Mouse (Mus musculus): Measurements from ENCODE around the gene Coro1b. TPM values are rescaled to one million over a fixed set of nuclear protein-coding genes. Genes with fewer than 3 reads are reported as not detected.

Coro1b gene
- total RNA-seq, 2 experiments from 2014 or later = 91.1 to 102 TPM

DNA sequence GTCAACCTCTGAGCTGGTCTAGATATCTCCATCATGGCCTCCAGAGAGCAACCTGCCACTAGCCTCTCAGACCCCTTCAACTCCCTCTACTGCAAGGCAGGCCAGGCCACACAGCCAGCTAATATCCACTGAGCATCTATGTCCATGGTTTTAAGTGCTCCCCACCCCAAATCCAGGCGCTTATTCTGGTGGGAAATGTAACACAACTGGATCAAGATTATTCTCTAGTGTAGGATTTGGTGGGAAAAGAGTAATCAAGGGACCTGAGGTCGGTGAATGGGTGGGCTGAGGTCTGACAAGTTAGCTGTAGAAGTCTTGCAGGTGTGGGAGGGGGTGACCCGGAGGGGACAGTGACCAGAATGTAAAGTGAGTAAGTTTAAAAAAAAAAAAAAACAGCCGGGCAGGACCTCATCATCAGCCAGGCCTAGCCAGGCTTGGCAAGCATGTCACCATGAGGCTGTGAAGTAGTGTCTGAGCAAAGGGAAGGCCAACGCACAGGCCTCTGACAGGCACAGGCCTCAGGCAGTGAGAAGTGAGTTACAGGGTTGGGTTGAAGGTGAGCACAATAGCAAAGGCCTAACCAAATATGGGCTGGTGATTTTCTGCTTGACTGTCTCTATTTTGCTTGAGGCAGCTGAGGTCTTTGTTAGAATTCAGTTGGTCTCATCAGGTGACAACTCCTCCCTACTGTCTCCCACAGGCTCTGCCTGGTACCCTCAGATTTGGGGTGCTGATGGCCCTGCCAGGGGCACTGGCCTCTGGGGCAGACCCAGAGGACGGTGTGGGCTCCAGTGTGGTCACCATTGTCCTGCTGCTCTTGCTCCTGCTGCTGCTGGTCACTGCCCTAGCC is 7.0 kb downstream of the Coro1b start:
- DNase-seq (ENCODE audit: low spot score in 2 of 2) = no peak

DNA sequence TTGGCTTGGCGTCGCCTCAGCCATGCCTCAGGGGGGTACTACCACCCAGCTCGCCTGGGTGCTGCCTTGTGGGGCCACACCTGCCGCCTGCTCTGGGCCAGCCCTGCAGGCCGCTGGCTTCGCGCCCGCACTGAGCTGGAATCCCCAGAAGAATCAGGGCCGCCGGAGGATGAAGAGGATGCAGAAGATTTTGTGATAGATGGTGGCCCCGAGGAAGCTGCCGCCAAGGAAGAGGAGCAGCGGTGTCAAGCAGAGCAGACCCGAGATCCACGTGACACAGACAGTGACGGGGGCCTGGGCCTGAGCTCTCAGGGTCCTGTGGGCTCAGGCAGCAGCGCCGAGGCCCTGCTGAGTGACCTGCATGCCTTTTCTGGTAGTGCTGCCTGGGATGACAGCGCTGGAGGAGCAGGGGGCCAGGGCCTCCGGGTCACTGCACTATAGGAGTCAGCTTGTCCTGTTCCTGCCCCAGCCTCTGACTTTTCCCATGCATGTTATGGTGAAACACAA is 7.7 kb downstream of the Coro1b start:
- no peak for DNase-seq (ENCODE audit: low spot score in 2 of 2)

DNA sequence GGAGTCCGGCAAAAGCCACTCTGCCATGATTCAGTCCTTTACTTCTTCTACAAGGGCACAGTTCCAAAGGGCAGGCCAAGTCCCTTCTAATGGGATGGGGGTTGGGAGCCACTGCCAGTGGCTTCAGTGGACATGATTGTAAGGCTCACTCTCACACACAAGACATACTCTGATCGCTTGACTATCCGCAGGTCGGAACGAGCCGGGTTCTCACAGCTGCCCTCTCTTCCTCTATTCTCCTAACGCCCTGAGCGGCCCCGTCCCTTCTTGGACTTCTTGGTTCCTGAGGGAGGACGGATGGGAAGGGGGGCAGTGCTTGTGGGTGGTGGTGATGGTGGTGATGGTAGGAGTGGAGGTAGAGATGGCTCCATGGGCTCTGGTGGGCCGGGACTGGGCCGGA is 8.4 kb downstream of the Coro1b start:
- DNase-seq (ENCODE audit: low spot score in 2 of 2) = no peak

DNA sequence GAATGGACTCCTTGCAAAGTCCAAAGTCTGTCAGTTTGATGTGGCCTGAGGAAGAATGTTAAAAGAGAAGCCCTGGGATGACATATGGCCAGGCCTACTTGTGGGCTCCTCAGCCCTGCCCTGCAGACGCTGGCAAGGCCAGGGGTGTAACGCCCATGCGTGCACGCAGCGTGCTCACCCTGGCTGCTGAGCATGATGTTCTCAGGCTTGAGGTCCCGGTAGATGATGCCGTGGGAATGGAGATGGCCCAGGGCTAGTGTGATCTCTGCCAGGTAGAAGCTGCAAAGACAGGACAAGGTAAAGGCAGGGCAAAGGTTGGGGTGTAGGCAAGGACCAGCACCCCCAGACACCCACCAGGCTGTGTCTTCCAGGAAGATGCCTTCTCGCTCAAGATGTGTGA is 10.6 kb downstream of the Coro1b start:
- DNase-seq (ENCODE audit: low spot score in 2 of 2) = no peak

DNA sequence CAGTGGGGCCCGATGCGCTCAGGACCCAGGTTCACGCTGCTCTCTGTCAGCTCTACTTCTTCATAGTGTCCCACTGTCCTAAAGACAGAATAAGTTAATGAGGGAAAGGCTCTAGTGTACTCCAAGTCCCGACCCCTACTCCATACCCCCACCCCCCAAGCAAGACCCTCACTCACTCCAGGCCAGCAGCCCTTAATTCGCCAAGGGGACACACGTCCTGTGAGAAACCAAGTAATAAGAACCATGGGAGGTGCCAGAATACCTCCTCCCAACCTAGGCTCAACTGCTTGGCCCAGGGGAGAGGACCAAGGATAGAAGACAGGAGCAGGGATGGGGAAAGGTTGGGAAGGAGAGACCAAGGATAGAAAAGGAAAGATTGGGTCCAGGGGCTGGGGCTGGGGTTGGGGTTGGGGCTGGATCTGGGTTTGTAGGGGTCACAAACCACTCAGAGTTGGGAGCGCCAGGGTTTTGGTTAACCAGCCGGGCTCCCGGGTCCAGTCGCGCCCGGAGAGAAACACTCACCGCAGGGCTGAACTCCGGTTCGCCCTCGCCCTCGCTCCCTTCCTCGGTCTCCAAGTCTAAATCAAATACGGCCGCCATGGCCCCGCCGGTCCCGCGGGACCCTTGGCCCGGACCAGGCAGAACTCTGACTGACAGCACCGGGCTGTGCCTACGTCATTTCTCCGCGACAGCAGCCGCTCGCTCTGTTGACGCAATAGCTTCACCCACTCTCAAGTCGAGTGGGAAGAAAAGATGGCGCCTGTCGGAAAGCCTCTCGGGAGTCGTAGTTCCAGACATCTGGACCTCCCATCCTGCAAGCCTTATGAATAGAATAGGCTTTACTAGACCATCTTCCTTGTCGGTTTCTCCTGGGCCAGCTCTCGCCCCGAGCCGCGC is 14.5 kb downstream of the Coro1b start, which contains the start of gene Rps6kb2:
Gene Rps6kb2, minus strand, starts transcription at position 709 of the 897 bp plus-strand sequence.
- DNase-seq (ENCODE audit: low spot score in 2 of 2) = peak; percentile 95 to 98

DNA sequence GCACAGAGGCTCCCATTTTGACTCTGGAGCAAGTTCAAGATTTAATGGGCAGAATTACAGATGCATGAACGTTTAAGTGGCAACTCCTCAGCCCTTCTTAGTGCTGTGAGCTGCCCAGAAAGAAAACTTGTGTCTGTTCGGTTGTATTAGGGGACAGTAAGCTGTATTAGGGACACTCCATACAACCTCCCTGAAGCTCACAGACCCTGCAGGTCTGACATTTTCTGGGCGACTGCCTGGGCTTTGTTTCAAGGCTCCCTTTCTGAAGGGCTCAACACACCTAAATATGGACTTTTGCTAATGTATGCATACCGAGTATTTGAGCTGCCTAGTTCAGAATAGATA is 15.1 kb downstream of the Coro1b start:
- DNase-seq (ENCODE audit: low spot score in 2 of 2) = no peak

DNA sequence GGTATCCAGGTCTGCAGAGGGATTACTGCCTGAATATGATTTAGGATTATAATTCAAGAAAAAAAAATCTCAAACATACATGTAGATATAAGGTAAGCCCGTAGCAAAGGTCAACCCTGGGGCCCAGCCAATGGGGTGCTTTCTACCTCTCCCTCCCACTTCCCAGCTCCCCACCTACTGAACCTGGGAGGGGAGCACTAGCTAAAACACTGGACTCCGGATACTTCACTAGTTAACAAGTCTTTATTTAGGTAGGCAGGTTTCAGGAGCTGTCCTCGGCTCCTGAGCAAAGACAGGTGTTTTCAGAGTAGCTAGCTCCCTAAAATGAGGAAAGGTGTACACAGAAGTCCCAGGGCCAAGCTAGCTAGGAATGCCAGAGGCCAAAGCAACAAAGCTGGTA is 15.7 kb downstream of the Coro1b start:
- DNase-seq (ENCODE audit: low spot score in 2 of 2) = no peak

DNA sequence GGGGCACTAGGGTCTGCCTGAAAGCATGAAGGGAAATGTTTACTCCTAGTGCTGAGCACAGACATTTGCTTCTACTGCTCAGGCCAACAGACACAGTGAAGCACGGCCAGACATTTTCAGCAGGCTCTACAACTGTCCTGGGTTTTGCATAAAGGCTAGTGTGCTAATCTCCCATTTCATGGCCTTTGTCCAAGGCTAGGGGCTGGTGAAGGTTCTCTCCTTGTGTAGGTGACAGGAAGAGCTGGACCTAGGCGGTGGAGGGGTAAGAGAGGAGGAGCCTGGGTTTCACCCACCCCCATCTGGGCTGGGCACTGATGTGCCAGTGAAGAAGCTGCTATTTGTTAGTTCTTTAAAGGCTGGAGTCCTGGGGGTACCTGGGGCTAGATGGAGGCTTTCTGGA is 16.3 kb downstream of the Coro1b start:
- no peak for DNase-seq (ENCODE audit: low spot score in 2 of 2)

DNA sequence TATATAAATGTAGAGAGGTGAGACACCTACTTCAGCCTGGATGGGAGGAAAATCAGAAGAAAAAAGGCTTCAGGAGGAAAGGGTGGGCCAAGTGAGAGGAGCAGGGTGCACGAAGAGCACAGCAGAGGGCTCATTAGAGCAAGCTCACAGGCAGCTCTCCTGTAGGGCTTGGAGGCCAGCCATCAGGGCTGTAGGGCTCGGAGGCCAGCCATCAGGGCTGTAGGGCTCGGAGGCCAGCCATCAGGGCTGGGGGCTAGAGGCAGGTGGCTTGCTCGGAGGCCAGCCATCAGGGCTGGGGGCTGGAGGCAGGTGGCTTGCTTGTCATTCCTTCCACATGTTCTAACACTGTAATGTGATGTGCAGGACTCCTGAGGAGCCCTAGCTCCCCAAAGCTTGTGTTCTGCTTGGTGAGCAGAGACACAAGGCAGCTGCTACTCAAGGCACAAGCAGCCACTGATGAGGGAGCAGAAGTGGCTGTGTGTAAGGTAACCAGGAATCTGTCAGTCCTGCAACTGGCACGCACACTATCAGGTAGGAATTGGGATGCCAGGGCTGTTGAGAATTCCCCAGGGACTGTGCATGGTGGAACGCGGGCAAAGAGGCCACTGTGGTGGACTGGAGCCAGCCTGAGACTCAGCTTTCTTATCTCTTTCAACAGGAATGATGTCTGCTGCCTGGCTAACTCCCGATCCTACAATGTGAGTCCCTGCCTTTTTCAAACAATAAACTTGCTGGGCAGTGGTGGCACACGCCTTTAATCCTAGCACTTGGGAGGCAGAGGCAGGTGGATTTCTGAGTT is 18.5 kb downstream of the Coro1b start:
- no peak for DNase-seq (ENCODE audit: low spot score in 2 of 2)

DNA sequence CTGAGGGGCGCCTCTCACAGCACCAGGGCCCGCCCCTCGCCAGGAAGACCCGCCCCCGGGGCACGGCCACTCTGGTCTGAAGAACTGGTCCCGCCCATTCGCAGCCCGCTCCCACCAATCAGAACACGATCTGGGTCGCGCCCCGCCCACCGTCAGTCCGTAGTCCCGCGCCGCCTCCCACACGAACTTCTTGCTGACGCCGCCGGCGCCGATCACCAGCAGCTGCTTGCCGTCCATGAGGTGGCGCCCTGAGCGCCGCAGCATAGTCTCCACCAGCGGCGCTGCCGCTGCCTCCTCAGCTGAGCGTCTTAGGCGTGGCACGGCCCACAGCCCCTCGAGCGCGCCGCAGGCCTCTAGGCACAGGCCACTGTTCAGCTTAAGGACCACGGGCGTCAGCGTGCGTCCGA is 21.0 kb downstream of the Coro1b start:
- peak; percentile 100 for DNase-seq (ENCODE audit: low spot score in 2 of 2)

DNA sequence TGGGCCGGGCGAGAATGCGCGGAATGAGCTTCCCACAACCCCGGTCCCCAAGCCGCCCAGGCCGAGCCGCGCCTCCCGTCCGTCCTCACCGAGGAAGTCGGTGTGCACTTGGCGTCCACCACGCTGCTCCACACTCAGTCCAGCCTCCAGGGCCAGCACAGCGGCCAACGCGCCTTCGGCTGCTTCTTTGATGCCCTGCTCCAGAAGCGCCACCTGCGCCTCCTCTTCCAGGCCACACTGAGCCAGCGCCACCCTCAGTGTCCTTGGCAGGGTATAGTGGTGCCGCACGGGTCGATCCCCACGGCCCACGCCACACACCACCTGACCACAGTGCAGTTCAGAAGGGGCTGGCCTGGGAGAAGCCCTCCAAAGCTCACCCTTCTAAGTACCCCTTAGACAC is 21.4 kb downstream of the Coro1b start:
- DNase-seq (ENCODE audit: low spot score in 2 of 2) = no peak

DNA sequence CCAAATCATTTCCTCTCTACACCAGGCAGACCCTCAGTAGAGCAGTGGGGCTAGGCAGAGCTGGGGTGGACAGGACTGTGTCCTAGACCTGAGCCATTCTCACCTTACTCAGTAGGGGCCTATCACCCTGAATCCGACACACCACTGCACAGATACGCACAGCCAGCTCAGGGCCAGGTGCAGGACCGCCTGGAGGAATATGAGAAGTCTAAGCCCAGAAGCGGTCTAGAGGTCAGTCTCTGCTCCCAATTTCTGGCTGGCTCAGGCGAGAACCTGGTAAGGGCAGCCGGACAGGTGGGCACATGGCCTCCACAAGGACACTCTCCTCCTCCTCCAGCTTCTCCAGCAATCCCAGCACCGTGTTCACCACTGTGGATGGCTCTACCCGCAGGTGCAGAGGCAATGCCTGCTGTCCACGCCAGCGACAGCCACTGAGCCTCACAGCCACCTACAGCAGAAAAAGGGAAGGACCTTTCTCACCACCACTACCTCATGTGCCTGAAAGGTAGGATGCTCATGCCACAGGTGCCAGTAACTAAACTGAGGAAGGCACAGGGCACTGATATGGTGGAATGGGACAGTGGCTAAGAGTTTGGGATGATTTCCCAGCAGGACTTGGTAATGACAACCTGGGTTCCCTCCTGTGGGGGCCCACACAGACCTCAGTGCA is 22.4 kb downstream of the Coro1b start:
- no peak for DNase-seq (ENCODE audit: low spot score in 2 of 2)

DNA sequence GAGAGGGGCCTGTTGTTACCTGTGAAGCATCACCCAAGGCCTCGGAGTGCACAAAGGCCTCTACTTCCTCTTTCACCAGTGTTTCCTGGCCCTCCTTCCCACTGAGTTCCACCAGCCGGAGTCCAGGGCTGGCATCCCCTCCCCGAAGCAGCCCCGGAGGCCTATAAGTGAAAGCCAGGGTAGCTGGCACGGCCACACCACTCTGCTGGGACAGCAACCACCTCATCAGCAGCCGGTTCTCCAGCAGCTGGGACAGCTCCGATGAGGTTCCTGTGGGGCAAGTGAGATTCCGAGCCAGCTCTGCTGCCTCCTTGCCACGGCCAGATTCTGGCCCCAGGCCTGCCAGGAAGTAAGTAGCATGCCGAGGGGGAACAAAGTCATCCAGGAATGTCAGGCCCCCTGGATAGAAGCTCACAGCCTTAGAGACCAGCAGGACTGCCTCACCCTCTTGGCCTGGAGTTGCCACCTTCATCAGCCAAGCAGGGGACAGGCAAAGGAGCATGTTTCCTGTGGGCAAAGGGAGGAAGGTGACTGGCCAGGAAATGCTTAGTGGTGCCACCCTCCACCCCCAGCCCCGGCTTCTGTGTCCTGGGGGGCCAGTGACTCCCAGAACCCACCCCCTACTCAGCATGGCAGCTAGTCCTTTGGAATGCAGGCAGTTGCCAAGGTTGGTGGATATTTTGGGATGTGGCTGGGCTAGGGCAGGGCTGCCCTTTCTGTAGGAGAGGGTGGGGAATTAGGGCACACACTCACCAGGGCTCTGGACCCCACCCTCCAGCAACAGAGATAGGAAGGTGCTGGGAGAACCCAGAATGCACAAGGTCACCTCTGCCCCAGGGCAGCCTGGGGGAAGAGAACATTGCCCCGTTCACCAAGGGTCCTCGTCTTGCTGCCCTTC is 23.2 kb downstream of the Coro1b start:
- no peak for DNase-seq (ENCODE audit: low spot score in 2 of 2)

DNA sequence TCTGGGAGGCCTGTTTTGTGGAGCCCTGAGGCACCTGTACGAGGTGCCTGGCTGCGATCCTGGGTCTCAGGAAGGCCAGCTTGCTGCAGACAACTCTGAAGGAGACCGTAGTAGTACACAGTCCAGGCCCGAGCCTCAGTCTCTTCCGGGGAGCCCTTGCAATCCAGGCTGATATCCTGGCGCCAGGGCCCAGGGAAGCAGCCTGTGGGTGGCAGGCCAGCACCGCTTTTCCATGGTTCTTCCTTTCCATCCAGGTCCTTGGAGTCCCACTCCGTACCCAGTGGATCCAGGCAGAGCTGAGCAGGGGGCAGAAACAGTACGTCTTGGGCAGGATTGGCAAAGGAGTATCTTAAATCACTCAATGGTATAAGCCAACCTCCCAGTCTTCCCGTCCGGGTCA is 24.5 kb downstream of the Coro1b start:
- no peak for DNase-seq (ENCODE audit: low spot score in 2 of 2)

DNA sequence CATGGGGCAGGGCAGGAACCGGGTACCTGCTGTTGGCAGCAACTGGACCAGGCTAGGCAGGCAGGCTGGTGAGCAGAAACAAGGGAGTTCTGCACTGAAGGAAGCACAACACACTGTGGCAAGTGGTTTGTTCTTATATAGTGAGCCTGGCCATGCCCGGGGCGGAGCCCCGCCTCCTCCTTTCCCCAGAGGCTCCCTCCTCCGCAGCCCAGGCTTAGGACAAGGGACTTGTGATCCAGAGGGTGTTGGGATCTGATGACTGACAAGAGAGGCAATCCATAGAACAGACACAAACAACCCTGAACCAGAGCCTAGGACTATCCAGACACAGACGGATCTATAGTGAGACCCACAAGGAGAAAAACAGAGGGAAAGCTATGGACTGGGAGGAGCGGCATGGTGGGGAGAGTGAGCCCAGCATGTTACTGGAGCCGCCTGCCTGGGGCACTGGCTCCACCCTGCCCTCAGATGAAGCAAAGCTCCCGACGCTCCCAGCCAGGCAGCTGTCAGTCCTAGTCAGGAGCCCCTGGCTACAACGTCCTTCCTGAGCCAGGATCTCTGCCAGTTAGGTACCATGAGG is 27.0 kb downstream of the Coro1b start, which contains the start of gene Carns1:
Gene Carns1, minus strand, starts transcription at position 112 of the 580 bp plus-strand sequence.
- DNase-seq (ENCODE audit: low spot score in 2 of 2) = no peak

DNA sequence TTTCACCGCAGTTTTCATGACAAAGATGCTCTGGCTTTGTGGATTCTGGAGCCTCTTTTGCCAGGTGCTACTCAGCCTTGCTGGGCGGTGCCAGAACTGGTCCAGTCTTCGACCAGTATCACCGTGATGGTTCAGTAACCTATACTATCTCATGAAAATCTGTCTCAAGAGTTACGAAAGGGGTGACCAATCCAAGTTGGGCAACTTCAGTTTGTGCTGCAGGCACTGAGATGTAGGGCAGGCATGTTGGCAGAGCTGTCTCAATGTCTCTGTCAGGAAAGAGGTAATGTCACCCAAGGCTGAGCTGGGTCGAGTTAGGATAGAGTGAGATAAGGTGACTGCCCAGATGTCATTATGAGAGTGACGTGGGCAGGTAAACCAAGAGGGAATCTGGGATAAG is 32.0 kb downstream of the Coro1b start:
- no peak for DNase-seq (ENCODE audit: low spot score in 2 of 2)

DNA sequence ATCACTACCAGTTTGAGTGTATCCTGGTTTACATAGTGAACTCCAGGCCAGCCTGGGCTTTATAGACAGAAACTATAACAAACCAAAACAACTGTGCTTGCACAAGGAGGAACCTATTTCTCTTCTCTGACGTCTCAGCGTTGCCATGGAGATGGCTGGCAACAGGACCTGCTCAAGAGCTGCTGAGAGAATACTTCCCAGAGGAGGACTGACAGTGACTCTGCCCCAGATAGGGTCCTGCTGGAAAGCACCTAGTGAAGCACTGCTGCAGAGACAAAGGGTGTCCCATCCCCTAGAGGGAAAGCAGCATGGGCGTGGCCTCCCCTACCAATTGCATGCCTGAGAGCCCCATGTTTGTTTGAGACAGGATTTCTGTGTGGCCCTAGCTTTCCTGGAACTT is 33.5 kb downstream of the Coro1b start:
- peak in 1 of 2 experiments; percentile 76 for DNase-seq (ENCODE audit: low spot score in 2 of 2)

DNA sequence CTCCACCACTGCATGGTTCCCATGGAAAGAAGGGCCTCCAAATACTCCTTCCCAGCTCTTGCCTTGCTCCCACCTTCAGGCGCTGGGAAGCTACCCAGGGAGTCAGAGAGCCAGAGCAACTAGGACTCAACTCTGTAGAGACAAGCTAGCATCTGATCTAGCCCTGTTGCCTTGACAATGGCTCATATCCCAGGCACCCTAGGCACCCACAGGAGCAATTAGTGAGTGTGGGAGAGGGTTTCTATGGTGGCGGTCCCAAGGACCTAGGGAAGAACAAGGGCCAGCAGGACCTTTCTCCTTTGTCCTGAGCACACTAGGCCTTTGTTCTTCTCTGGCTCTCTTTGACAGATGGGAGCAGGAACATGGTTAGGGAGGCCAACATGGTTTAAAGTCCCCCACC is 35.3 kb downstream of the Coro1b start:
- DNase-seq (ENCODE audit: low spot score in 2 of 2) = no peak

All from layer of hippocampus, postnatal 14 days (tissue).